Mouse (Mus musculus): Measurements from ENCODE around the gene Maco1.

The Maco1 gene

DNA sequence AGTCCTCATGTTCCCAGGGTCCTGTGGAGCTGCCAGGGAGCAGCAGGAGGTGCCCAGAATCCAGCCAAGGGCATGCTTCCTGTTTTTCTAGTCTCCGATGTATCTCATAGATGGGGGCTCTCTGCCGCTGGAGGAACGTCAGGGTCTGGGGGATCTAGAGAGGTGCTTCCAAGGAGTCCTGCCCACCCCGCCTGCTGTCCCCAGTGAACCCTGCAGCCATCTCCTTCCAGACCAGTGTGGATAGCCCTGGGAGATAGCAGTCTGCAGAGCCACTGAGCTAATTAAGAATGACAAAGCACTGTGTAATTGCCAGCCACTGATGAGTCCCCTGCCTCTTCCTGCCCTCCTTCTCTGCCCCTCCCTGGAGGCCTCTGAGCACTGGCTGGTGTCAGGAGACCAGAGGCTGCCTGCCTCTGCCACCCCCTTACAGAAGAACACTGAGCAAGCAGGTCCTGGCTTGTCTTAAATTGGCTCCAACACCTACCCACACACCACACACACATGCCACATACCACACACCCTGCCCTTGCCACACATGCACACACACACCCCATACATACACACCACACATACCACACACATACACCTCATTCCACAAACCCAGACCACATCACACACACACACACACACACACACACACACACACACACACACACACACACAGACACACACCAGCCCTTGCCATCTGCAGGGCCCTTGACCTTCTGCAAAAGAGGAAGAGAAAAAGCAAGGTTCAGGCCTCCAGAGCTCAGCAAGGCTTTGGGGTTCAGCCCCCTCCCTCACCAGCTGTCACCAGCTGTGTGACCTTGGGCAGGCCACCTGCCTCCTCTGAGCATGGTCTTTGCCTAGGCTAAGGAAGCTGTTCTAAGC lies 80.1 kb downstream of the Maco1 start:
- no peak for DNase-seq (ENCODE audit: low spot score)

DNA sequence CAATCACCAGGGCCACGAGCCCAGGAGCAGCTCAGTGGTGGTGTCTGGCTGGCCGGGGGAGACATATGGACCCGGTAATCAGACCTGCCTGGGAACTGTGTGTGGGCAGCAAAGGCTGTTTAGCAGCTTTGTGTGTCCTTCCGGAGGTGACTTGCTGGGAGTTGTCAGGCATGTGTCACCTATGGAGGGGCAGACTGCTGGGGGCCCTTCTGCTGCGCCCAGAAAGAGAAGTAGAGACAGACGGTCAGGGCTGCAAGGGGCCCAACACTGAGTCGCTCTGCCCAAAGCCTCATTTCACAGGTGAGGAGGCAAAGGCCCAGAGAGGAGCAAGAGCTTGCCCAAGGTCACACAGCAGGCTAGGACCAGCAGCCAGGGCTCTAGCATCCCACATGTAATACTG lies 83.3 kb downstream of the Maco1 start:
- DNase-seq (ENCODE audit: low spot score) = no peak

DNA sequence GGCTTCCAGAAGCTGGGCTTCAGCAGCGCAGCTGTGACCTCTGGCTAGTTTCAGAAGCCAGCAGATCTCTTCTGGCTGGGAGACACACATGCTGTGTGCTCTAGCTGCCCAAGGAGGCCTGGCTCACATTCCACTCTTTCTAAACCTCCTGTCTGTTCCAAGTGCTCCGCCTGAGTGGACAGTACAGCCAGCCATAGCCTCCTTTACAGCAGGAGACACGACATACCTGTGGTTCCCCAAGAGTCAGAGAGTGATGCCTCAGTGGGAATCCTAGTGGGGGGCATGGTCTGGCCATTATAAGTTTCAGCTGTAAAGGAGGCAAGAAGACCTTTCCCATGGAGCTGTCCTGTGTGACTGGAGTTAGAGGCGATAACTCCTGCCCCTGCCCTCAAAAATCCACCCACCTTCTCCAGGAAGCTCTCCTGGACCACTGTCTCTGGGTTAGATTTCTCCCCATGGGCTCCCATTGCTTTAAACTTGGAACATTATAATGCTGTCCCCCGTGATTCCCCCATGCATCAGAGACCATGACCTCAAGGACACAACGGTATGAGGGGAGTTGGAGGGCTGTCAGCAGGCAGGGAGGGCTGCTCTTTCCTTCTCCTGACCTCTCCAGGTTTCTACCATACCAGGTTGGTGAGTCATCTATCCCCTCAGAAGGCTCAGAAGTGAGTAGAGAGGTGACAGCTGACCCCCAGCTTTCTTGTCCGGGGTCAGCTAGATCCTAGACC lies 83.9 kb downstream of the Maco1 start:
- no peak for DNase-seq (ENCODE audit: low spot score)

DNA sequence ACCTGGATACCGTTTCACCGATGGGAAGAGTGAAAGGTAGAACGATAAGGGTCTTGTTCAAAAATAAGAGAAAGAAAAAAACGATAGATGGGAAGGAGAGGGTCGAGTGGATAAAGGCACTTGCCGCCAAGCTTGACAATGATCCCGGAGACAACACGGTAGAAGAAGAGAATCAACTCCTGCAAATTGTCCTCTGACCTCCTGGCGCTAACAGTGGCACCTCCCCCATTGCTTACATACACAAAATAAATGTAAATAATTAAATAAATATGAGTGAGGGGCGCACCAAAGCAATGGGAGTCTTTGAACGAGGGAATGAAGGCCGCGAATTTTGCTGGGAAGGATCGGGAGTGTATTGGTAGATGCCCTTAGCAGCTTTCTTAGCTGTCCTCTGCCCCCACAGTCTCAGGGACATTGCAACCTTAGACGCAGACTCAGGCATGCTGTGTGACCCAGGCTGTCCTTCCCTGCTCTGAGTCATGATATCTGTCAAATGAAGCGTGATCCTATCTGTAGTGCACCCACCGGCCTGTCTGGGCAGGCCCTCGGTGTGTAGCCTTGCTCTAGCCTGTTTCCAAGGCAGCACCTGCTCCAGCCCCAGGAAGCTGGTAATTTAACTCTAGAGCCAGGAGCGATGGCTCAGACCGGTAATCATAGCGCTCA lies 84.8 kb downstream of the Maco1 start:
- peak; percentile 41 for DNase-seq (ENCODE audit: low spot score)

DNA sequence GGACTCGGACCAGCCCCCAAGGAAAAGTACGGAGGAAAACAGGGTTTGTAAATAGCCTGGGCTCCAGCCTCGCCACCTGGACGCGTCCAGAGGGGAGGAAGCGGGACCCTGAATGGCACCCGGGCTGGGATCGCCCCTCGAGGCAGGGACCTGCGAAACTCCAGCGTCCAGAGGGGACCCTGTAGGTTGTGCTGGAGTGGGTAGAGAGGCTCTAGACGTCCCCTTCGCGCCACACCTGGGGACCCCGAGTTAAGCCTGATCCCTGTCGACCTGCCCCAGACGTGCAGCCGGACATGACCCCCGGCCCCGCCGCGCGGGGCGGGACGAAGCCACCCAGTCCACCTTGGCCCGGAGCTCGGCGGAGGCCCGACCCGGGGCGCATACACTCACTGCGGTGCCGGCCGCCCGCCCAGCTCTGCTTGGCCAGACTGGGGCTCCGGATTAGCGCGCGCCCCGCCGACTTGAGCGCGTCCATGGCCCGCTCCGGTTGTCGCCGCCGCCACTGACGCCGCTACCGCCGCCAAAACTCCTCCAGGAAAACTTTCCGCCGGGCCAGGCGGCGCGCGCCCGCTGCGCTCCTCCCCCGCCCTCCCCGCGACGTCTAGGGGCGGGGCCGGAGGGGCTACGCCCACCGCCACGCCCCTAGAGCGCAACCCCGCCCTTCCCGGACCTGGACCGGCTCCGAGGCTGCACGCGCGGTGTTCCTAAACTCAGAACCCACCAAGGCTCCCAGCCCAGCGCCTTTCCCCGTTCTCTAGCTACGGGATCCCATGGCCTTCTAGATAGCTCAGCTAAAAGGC lies 85.5 kb downstream of the Maco1 start, which contains the start of gene Ldlrap1:
TSS of gene Ldlrap1 (minus strand) at position 599 of the 800 bp plus-strand sequence.
- peak; percentile 75 for DNase-seq (ENCODE audit: low spot score)

DNA sequence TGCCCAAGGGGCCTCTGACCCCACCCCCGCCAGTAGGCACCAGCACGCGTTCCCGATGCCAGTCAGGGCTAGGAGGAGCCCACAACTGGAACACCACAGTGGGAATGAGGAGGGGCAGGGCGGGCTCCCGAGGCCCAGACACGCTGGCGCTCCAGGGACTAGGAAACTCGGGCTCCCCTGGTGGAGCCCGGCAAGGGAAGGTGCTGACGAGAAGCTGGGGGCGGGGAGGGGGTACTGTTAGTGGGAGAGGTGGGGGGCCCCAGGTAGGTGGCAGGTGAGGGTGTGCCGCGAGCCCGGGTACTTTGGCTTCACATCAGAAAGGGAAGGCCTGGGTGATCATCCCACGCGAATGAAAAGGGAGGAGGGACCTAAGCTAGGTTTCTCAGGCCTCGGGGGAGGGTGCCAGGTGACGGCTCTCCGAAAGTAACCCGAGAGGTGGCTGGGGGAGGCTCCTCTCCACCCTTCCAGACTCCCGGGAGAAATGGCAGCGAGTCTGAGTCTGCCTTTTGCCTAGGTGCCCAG lies 86.2 kb downstream of the Maco1 start:
- no peak for DNase-seq (ENCODE audit: low spot score)

DNA sequence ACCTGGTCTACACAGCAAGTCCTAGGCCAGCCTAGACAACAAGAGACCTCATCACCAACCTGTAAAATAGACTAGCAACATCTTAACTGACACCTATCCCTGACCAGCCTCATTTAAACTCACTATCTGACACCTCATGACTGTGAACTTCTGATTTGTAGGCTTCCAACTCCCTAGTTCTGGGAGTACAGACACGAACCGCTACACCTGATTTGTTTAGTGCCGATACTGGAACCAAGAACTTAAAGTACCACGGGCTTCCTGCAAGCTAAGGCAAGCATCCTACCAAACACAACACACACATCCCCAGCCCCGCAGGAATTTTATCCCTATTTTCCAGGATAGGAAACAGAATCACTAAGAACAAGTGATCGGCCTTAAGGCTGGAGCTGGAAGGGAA lies 86.9 kb downstream of the Maco1 start:
- no peak for DNase-seq (ENCODE audit: low spot score)

DNA sequence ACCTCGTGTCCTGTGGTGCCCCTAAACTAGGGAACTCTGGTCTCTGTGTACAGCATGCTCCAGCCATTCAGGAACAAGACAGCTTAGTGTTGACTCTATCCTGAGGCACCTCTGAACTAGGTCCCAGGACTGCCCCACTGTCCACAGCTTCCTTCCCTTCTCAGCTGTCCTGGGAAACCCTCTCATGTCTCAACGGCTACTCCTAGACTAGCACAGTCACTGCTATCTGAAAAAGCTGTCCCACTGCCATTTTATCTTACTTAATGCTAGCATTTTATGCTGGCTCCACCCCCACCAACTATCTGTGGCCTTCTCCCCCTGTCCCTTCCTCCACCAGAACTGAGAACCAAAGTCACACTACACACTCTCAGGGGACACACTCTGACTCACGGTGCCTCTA lies 88.8 kb downstream of the Maco1 start:
- DNase-seq (ENCODE audit: low spot score) = no peak

DNA sequence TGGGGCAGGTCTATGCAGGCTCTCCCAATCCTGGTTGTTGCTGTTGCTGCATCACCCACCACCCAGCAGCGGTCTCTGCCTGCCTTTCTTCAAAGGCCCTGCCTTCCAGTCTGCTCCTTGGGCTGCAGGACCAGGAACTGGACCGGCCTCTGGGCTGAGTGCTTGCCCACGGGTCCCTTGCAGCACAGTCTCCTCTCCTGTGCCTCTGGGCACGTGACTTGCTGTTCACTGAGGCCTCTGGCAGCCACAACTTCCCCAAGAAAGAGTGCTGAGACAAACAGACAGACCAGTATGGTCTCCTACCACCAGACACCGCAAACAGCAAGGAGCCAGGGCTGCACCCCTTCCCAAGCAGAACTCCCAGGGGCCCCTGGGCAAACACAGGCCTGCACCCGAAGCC lies 90.8 kb downstream of the Maco1 start:
- DNase-seq (ENCODE audit: low spot score) = no peak

DNA sequence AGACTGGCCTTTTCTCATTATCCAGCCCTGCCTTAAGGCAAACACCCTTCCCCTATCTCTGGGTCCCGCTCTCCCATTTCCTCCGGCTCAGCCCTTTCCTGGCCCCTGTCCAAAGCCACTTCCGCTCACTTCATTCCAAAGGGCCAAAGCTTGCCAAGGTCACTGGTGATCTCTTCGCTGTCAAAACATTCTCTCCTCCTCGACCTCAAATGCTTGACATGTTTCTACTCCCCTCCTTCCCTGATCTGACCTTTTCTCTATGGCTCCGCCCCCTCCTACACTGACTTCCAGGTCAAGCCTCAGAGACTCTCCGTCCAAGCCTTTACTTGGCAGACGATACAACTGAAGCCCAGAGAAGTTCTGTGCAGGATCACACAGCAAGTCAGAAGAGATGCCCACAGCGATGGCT lies 92.3 kb downstream of the Maco1 start:
- no peak for DNase-seq (ENCODE audit: low spot score)

DNA sequence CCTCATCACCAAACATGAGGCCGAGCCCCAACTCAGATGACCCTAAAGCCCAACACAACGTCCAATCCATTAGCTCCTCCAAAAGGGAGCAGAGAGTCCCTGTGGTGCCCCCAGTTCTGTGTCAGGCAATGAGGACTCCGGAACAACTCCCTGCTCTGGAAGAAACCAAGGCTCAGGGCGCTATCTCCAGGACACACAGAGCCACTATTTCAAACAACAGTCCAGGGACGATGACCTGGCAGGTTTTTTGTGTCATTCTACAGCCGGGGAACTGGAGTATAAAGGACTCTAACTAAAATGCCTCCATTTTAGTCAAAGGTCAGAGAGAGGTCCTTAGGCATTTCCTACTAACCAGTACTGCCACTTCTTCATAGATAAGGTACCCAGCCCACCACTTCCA lies 92.9 kb downstream of the Maco1 start:
- no peak for DNase-seq (ENCODE audit: low spot score)

DNA sequence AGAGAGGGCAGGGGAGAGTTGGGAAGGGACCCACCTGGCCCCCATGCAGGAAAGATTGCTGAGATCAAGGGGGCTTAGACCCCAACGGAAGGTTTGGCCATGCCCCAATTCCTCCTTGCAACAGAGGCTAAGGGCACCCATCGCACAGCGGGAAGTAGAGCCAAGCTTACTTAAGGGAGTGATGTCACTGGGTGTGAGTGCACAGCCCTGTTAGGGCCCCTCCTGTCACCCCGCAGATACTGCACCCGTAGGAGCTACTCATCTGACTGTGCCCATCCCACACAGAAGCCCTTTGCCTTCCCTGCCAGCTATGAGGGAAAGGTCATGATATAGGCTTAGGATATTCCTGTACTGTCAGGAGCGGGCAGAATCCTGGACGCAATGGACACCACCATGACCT lies 93.6 kb downstream of the Maco1 start:
- no peak for DNase-seq (ENCODE audit: low spot score)

DNA sequence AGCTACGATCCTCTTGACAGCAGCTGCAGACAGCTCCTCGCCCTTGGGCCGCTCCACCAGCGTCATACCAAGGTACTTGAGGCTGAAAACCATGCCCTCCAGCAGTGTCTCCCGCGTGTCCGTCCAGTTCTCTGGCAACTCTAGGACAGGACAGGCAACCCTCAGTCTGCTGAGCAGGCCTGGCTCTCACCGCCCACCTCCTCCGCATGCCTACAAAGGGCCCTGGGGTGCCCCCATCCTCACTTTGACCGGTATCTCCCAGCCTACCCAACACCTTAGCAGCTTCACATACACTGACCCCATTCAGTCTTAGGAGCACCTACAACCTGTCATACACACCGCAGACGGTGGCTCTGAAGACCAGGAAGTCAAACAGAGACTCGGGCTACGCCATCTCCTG lies 94.2 kb downstream of the Maco1 start:
- DNase-seq (ENCODE audit: low spot score) = no peak

DNA sequence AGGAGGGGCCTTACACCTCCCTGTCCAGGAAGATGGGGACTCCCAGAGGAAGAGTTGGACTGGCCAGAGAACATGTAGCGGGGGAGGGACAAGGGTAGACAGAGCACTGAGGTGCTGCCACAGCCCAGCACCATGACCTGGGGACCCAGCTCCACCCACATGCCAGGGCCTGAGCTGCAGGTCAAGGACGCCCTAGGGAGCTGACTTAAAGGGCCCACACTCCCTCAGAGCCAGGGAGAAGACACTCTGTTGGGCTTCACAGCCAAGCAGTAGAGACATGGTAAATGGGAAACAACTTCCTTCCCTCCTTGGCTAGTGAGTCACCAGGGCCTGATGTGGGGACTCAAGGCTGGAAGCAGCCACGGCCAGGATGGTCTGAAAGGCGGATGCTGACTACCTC lies 94.8 kb downstream of the Maco1 start:
- no peak for DNase-seq (ENCODE audit: low spot score)

DNA sequence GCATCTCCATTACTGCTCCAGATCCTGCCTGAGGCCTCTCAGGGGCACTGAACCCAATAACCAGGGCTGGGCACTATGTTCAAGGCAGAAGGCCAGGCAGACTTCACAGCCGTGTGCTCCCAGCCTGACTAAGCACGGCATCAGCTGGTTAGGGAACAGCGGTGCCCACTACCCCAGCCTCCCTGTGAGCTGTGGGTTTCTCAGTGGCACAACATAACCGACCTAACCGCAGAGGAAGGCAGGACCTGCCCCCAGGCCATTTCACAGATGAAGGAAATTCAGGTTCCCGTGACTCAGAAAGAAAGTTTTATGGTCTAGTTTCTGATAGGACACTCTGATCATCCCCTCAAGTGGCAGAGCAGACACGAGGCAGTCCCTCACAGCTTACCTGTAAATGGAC lies 96.2 kb downstream of the Maco1 start:
- no peak for DNase-seq (ENCODE audit: low spot score)

DNA sequence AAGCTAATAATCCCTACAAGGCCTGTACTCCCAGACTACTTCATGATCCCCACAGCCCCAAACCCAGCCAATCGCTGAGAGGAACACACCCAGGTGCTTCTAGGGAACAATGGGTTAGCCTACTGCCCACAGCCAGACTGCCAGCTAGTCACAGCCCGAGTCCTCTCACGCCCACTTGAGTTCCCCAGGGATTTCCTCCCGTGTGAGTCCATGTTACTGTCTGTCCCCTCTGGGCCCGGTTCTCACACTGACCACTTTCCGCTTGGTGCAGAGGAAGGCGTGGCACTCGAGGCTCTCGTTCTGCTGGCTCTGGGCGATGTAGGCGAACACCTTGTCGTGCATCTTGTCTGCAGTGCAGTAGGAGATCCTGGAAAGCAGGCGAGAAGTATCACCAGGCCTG lies 98.2 kb downstream of the Maco1 start:
- no peak for DNase-seq (ENCODE audit: low spot score)

DNA sequence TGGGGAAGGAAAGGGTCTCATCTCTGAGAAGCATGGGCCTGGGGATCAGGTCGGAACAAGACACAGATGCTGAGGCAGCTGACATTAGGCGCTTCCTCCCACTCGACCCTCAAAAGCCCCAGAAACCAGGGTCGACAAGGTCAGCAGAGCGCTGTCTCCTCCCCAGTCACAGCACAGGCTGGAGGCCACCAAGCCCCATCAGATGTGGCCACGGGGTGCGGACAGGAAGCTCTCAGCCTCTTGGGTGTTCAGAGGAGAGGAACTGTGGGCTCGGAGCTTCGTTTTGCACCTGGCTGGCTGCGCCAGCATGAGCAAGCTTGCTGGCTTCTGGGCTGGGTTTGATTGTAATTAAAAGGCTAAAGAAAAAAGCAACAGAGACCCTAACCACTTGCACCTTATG lies 98.8 kb downstream of the Maco1 start:
- DNase-seq (ENCODE audit: low spot score) = no peak

DNA sequence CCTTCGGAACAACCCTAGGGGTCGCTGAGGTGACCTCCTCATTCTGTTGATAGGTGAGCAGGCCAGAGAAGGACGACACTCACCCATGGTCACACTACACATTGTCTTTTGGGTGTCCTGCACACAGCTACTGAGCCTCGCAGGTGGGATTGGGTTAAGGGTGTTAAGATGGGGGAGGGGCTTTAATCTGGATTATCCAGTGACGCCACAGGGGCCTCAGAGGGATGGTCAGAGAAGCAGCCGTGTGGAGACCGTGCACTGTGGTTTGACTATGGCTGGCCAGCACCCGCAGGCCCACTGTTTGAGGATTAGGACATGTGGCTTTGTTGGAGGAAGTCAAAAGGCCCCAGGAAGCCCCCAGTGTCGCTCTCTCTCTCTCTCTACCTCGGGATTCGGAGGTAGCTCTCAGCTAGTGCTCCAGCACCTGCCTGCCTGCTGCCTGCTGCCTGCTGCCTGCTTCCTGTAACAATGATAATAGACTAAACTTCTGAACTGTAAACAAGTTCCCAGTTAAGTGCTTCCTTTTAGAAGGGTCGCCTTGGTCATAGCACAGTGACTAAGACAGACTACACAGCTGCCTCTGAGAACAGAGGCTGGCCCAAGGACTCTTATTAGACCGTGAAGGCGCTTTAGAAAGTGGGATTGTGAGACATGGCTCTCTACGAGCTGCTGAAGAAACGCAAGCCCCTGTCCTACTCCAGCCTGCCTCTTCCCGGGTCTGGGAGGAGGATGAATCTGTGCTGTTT lies 99.5 kb downstream of the Maco1 start:
- peak; percentile 41 for DNase-seq (ENCODE audit: low spot score)

DNA sequence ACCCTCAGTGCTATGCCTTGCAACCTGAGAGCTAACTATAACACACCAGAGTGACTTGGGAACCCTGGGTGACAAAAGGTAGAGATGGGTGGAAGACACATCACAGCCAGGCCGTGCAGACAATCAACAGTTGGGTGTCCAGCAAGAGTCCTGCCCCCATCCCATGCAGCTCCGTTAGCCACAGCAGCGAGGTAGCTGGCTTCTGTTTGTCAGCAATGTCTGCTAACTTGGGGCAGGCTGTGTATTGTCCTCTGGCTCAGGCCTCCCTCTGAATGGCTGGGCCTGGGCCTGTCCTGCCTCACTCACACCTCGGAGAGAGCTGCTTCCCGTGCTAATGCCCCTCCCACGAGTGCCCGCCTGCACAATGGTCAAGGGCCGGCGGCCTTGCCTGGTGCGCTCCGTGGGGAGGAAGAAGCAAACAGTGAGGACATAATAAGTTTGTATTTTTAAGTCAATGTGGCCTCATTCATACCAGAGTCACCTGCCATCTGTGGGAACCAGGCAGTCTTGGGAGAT lies 100.2 kb downstream of the Maco1 start:
- DNase-seq (ENCODE audit: low spot score) = no peak

Data from embryo, embryonic 10 days (tissue).